Mouse (Mus musculus): ENCODE results near the gene Pkd1l2.

GRCm38 (mm10) chr8:117068294-117068693, 14.0 kb downstream of the Pkd1l2 start:
- no peak for TF ChIP-seq MAFK (IDR thresholded peaks at IDR 0.05; ENCODE audit: insufficient read depth, low read depth, low read length)
- TF ChIP-seq CHD2 (IDR thresholded peaks at IDR 0.05; ENCODE audit: low read depth, low read length) = no peak
- TF ChIP-seq ZC3H11A (IDR thresholded peaks at IDR 0.05; ENCODE audit: borderline replicate concordance, low read depth, low read length) = no peak
- no peak for TF ChIP-seq HCFC1 (IDR thresholded peaks at IDR 0.05; ENCODE audit: borderline replicate concordance, insufficient read depth, low read length)

Measured in ES-E14 (cell line).